Mouse (Mus musculus): Measurements from ENCODE around the gene Pcdh7. TPM values are rescaled to one million over a fixed set of nuclear protein-coding genes. Genes with fewer than 3 reads are reported as not detected.

The Pcdh7 gene
- polyA plus RNA-seq, 1 experiment from 2014 or later: 29.0 TPM

DNA sequence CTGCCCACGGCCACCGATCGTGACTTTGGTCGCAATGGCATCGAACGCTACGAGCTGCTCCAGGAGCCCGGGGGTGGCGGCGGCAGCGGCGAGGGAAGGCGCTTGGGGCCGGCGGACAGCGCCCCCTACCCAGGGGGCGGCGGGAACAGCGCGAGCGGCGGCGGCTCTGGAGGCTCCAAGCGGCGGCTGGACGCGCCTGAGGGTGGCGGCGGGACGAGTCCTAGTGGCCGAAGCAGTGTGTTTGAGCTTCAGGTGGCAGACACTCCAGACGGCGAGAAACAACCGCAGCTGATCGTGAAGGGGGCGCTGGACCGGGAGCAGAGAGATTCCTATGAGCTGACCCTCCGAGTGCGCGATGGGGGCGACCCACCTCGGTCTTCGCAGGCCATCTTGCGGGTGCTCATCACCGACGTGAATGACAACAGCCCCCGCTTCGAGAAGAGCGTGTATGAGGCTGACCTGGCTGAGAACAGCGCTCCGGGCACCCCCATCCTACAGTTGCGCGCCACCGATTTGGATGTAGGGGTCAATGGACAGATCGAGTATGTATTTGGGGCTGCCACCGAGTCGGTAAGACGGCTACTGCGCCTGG lies 1.9 kb downstream of the Pcdh7 start:
- Histone ChIP-seq H3K4me1 (peaks cover 18% of the 10 kb centered on the region; the same call in 1 of the 2 replicates), H3K9ac (replicated peaks) (peak overlapping the region; percentile 77), H3K27me3 (replicated peaks) (no peaks in the 10 kb centered on the region), H3K4me2 (peak overlapping the region; percentile 93), H3K27ac (replicated peaks) (peak overlapping the region; percentile 96), H3K9me3 (replicated peaks) (no peaks in the 10 kb centered on the region), H3K36me3 (no peaks in the 10 kb centered on the region), H3K4me3 (replicated peaks) (peak overlapping the region; percentile 77)
- ATAC-seq (ENCODE audit: low FRiP score): no peak
- under 1% methylated on average over 59 of the region's 59 CpGs for WGBS

DNA sequence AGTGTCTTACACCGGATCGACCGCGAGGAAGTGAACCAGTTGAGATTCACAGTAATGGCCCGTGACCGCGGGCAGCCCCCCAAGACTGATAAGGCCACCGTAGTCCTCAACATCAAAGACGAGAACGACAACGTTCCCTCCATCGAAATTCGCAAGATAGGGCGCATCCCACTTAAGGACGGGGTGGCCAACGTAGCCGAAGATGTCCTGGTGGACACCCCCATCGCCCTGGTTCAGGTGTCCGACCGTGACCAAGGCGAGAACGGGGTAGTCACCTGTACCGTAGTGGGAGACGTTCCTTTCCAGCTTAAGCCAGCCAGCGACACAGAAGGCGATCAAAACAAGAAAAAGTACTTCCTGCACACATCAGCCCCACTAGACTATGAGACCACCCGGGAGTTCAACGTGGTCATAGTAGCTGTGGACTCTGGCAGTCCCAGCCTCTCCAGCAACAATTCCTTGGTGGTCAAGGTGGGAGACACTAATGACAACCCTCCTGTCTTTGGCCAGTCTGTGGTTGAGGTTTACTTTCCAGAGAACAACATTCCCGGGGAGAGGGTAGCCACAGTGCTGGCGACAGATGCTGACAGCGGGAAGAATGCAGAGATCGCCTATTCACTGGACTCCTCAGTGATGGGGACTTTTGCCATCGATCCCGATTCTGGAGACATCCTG lies 2.6 kb downstream of the Pcdh7 start:
- Histone ChIP-seq H3K9me3 (replicated peaks) (no peaks in the 10 kb centered on the region), H3K36me3 (no peaks in the 10 kb centered on the region), H3K27ac (replicated peaks) (peak overlapping the region; percentile 96; the same call in 1 of the 2 replicates), H3K9ac (replicated peaks) (peak overlapping the region; percentile 77), H3K27me3 (replicated peaks) (no peaks in the 10 kb centered on the region), H3K4me2 (peak overlapping the region; percentile 93), H3K4me3 (replicated peaks) (peak overlapping the region; percentile 77), H3K4me1 (peaks cover 18% of the 10 kb centered on the region; the same call in 1 of the 2 replicates)
- 5% methylated on average over 34 of the region's 34 CpGs for WGBS
- ATAC-seq (ENCODE audit: low FRiP score): no peak

DNA sequence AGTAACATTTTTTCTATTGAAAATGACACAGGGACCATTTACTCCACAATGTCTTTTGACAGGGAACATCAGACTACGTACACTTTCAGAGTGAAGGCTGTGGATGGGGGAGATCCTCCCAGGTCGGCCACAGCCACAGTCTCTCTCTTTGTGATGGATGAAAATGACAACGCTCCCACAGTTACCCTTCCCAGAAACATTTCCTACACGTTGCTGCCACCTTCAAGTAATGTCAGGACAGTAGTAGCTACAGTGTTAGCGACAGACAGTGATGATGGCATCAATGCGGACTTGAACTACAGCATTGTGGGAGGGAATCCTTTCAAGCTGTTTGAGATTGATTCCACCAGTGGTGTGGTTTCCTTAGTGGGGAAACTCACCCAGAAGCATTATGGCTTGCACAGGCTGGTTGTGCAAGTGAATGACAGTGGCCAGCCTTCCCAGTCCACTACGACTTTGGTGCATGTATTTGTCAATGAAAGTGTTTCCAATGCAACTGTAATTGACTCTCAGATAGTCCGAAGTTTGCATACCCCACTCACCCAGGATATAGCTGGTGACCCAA lies 3.5 kb downstream of the Pcdh7 start:
- Histone ChIP-seq H3K27ac (replicated peaks) (no peak overlapping the region), H3K27me3 (replicated peaks) (no peaks in the 10 kb centered on the region), H3K9ac (replicated peaks) (peak overlapping the region; percentile 77), H3K4me2 (peak overlapping the region; percentile 93), H3K9me3 (replicated peaks) (no peaks in the 10 kb centered on the region), H3K4me1 (peaks cover 18% of the 10 kb centered on the region; the same call in 1 of the 2 replicates), H3K4me3 (replicated peaks) (peak overlapping the region; percentile 77), H3K36me3 (no peaks in the 10 kb centered on the region)
- no peak for ATAC-seq (ENCODE audit: low FRiP score)
- 39% methylated on average over 8 of the region's 8 CpGs for WGBS

DNA sequence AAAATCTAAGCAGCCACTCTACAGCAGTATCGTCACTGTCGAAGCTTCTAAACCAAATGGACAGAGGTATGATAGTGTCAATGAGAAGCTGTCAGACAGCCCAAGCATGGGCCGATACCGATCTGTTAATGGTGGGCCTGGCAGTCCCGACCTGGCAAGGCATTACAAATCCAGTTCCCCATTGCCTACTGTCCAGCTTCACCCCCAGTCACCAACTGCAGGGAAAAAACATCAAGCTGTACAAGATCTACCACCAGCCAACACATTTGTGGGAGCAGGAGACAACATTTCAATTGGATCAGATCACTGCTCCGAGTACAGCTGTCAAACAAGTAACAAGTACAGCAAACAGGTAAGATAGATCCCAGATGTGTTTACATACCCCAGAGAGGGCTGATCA lies 4.2 kb downstream of the Pcdh7 start:
- Histone ChIP-seq H3K4me2 (peak overlapping the region; percentile 93), H3K4me1 (peaks cover 18% of the 10 kb centered on the region; the same call in 1 of the 2 replicates), H3K27me3 (replicated peaks) (no peaks in the 10 kb centered on the region), H3K9me3 (replicated peaks) (no peaks in the 10 kb centered on the region), H3K4me3 (replicated peaks) (peak overlapping the region; percentile 77), H3K36me3 (no peaks in the 10 kb centered on the region), H3K27ac (replicated peaks) (no peak overlapping the region), H3K9ac (replicated peaks) (peak overlapping the region; percentile 77; the same call in 1 of the 2 replicates)
- no peak for ATAC-seq (ENCODE audit: low FRiP score)
- WGBS: 47% methylated on average over 6 of the region's 6 CpGs

DNA sequence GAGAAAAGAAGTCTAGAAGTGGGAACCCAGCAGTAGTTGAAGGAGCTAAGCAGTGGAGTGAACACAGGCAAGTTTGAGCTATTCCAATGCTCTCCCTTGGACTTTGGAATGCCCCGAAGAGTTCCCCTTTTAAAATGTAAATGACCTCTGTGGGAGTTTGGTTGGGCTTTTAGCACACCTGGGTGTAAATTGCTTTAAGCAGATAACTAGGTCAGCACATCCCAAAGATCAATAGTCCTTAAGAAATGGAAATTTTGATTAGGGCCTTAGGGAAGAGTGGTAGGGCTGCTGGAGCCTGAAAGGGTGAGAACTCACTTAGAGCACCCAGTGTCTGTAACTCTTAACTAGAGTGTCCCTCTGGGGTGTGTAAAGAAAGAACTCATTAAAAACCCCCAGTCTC lies 15.7 kb downstream of the Pcdh7 start:
- no peak overlapping the region for H3K27ac ChIP-seq (replicated peaks)
- no peaks in the 10 kb centered on the region for H3K36me3 ChIP-seq
- no peak overlapping the region for H3K4me2 ChIP-seq
- H3K27me3 ChIP-seq (replicated peaks): no peaks in the 10 kb centered on the region
- 8% methylated on average over 1 of the region's 1 CpGs for WGBS
- H3K4me3 ChIP-seq (replicated peaks): no peak overlapping the region
- no peak for ATAC-seq (ENCODE audit: low FRiP score)
- H3K9ac ChIP-seq (replicated peaks): no peak overlapping the region
- no peaks in the 10 kb centered on the region for H3K4me1 ChIP-seq
- no peaks in the 10 kb centered on the region for H3K9me3 ChIP-seq (replicated peaks)

DNA sequence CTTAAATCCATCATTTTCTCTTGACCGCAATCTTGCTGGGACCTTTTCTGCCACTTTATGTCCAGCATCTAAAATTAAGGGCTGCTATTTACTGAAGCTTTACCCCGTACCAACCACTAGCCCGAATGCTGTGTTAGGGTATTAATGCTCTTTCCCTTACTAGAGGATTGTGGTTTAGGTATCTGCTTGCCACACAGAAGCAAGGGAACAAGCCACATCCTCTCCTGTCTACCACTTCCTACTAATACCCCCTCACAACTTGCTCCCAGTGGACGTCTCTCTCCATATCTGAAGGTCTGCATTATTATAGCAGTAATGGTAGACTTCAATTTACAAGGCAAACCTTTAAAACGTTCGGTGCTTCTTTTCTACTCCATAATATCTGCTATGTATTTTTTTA lies 18.0 kb downstream of the Pcdh7 start:
- Histone ChIP-seq H3K4me2 (no peak overlapping the region), H3K4me1 (no peaks in the 10 kb centered on the region), H3K4me3 (replicated peaks) (no peak overlapping the region), H3K27ac (replicated peaks) (no peak overlapping the region), H3K27me3 (replicated peaks) (no peaks in the 10 kb centered on the region), H3K9ac (replicated peaks) (no peak overlapping the region), H3K36me3 (no peaks in the 10 kb centered on the region), H3K9me3 (replicated peaks) (no peaks in the 10 kb centered on the region)
- 85% methylated on average over 6 of the region's 6 CpGs for WGBS
- no peak for ATAC-seq (ENCODE audit: low FRiP score)

DNA sequence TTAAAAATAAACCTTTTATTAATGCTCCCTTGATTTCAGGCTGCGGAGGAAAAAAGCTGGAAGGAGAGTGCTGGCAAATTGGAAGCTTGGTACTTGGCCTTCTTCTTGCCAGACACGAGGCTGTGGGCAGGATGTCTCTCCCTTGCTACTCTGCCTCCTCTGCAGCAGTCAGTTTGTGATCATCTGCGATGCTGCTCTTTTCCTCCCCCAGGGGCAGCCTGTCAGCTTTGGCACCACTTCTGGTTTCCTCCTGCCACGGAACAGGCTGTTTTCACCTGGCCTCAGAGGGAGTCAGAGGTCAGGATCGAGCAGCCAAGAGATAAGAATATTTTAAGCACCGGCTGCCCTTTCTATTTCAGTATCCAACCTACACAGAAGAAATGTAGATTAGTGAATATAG lies 25.2 kb downstream of the Pcdh7 start:
- no peak for ATAC-seq (ENCODE audit: low FRiP score)

DNA sequence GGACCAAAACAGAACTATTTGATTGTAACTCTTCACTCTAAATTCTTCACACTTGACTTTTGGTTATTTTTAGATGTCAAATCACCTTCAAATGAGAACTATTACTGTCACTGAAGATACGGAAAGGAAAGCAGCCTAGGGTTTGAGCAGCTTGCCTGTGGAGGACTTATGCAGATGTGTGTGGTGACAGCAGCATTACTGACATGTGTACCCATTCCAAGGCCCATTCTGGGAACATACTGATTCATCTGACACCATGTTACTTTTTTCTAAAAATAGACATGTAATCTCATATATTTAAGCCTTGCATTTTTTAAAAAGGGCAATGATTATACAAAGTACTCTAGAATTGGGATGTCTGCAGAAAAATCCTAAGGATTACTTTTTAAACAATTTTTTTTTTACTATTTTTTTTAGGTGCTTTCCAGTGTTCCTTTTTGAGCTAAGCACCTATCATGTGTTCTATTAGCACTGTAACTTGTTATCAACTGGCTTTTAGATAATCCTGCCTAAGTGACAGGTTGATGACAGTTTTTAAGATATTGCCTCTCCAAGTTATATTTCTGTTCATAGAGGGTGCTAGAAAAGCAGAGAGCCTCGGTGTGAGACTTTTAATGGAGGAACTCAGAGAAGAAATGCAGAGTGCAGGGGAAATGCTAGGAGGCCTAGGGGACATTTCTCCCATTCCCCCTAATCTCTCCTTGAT lies 26.3 kb downstream of the Pcdh7 start:
- 87% methylated on average over 2 of the region's 2 CpGs for WGBS
- H3K9me3 ChIP-seq (replicated peaks): no peaks in the 10 kb centered on the region
- H3K27me3 ChIP-seq (replicated peaks): no peaks in the 10 kb centered on the region
- no peak overlapping the region for H3K4me2 ChIP-seq
- ATAC-seq (ENCODE audit: low FRiP score): no peak
- no peak overlapping the region for H3K27ac ChIP-seq (replicated peaks)
- no peak overlapping the region for H3K9ac ChIP-seq (replicated peaks)
- H3K36me3 ChIP-seq: no peaks in the 10 kb centered on the region
- no peaks in the 10 kb centered on the region for H3K4me1 ChIP-seq
- H3K4me3 ChIP-seq (replicated peaks): no peak overlapping the region

More for the DNA sequence above, 25.2 kb downstream of the Pcdh7 start:
- H3K27ac ChIP-seq (replicated peaks): no peak overlapping the region
- 40% methylated on average over 6 of the region's 6 CpGs for WGBS
- no peak overlapping the region for H3K4me3 ChIP-seq (replicated peaks)
- no peak overlapping the region for H3K9ac ChIP-seq (replicated peaks)
- H3K36me3 ChIP-seq: no peaks in the 10 kb centered on the region
- no peaks in the 10 kb centered on the region for H3K4me1 ChIP-seq
- no peak overlapping the region for H3K4me2 ChIP-seq
- no peaks in the 10 kb centered on the region for H3K9me3 ChIP-seq (replicated peaks)
- H3K27me3 ChIP-seq (replicated peaks): no peaks in the 10 kb centered on the region

DNA sequence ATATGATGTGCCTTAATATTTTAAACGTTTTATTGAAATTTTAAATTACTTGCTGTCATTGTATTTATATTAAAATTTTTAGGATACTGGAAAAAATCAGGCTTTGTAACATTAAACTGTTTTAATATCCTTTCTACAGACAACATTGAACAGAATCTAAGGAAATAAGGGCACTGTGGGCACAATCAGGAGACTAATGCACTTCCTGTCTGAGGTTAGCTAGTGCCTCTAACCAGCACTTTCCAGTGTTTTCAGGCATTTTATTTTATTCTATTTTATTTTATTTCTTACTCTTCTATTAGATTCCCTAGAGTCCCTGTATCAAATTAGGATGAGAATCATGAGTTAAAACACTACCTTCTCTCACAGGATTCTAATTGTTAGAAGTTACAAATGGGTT lies 28.1 kb downstream of the Pcdh7 start:
- H3K4me3 ChIP-seq (replicated peaks): no peak overlapping the region
- no peak overlapping the region for H3K4me2 ChIP-seq
- H3K9me3 ChIP-seq (replicated peaks): no peaks in the 10 kb centered on the region
- no peaks in the 10 kb centered on the region for H3K4me1 ChIP-seq
- 80% methylated on average over 1 of the region's 1 CpGs for WGBS
- H3K27ac ChIP-seq (replicated peaks): no peak overlapping the region
- no peak overlapping the region for H3K9ac ChIP-seq (replicated peaks)
- no peaks in the 10 kb centered on the region for H3K36me3 ChIP-seq
- no peak for ATAC-seq (ENCODE audit: low FRiP score)
- H3K27me3 ChIP-seq (replicated peaks): no peaks in the 10 kb centered on the region

DNA sequence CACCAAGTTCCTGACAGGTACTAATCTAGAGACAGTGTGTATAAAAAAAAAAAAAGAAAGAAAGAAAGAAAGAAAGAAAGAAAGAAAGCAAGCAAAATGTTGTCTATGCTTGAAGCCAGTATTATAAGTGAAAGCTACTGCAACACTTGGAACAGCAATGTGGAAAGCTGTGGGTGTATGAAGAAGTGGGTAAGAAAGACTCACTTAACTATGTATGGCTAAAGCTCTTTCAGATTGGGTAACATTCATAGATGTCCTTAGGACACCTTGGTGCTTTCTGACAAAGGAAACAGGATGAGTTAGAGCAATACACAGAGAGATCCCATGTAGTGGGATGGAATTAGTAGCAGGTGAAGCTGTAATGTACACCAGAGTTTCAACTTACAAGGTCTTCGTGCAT lies 32.6 kb downstream of the Pcdh7 start:
- Histone ChIP-seq H3K9me3 (replicated peaks) (no peaks in the 10 kb centered on the region), H3K4me1 (no peaks in the 10 kb centered on the region), H3K36me3 (no peaks in the 10 kb centered on the region), H3K27me3 (replicated peaks) (no peaks in the 10 kb centered on the region), H3K27ac (replicated peaks) (no peak overlapping the region), H3K4me3 (replicated peaks) (no peak overlapping the region), H3K4me2 (no peak overlapping the region), H3K9ac (replicated peaks) (no peak overlapping the region)
- 92% methylated on average over 1 of the region's 1 CpGs for WGBS
- ATAC-seq (ENCODE audit: low FRiP score): no peak

DNA sequence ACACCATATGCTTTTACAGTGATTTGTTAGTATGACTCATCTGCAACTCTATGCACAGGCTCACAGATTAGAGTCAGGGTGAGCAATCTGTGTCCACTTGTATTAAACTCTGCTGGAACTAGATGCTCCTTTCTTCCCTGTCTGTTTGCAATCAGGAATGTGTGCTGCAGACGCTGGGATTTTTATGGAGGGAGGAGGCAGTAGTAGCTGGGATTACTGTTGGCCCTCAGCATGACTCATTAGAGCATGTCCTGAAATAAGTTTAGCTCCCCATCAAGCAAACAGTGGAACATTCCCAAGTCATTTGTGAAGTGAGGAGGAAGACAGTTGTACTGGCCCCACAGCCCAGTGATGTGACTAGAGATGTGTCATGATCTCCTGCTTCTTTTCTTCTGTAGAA lies 38.0 kb downstream of the Pcdh7 start:
- no peak overlapping the region for H3K27ac ChIP-seq (replicated peaks)
- H3K4me2 ChIP-seq: no peak overlapping the region
- no peaks in the 10 kb centered on the region for H3K9me3 ChIP-seq (replicated peaks)
- no peaks in the 10 kb centered on the region for H3K27me3 ChIP-seq (replicated peaks)
- WGBS: 47% methylated on average over 1 of the region's 1 CpGs
- H3K9ac ChIP-seq (replicated peaks): no peak overlapping the region
- no peak overlapping the region for H3K4me3 ChIP-seq (replicated peaks)
- H3K4me1 ChIP-seq: peaks cover 9% of the 10 kb centered on the region; the same call in 1 of the 2 replicates
- ATAC-seq (ENCODE audit: low FRiP score): no peak
- no peaks in the 10 kb centered on the region for H3K36me3 ChIP-seq

All from neural tube, embryonic 15.5 days (tissue).